Mouse (Mus musculus): ENCODE measurements at regions not wholly inside any gene's neighbourhood (a gene's known extent, or its start where the extent isn't known, plus 50 kb on each side); places are given as distances from the start of the nearest gene placed in this dataset.

DNA sequence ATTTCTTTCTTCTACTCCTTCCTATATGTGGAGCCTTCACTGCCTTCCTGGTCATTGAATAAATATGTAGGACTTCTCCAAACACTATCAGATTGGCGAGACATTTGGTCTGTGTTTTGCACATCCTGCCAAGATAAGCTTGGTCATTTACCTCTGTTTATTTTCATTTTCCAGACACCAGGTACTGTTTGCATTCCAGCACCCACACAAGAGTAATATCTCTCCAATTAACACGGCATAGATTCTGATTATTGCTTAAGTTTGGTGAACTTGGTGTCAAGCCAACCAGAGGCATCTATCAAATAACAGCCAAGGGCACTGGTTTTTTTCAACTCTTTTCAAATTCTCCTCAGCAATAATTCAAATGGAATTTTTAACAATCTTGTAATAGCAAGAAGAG, 229.4 kb upstream of the Mpdz start:
- no peak overlapping the region for H3K27ac ChIP-seq (ENCODE audit: insufficient read depth, low read depth, low read length)
- WGBS, result 77% methylated on average over 2 of the region's 2 CpGs
- H3K4me1 ChIP-seq (ENCODE audit: control insufficient read depth, insufficient read depth, low read length), result no peaks in the 10 kb centered on the region
- no peak overlapping the region for H3K4me3 ChIP-seq (ENCODE audit: insufficient read depth, low read depth, low read length)
- TF ChIP-seq CTCF (IDR thresholded peaks at IDR 0.05; ENCODE audit: insufficient read depth, low read depth, low read length) (no peak), POLR2A (IDR thresholded peaks at IDR 0.05; ENCODE audit: insufficient read depth, low read depth, low read length) (no peak)

DNA sequence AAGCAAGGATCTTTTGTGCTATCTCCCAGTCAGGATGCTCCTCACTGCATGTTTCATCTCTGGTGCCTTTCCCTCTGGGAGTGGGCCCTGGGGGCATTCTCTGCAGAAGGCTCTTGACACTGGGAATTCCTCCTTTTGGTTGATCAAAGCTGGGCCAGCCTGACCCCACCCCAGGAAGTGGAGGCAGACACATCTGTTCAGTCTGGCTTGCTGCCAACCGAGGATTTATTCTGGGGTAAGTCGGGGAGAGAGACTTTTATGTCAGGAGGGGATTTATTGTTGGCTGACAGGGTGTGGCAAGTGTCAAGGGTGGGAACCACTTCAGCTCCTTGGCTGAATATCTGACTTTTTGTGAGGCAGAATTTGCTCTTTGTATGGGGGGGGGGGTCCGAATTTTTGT, 226.6 kb upstream of the Mpdz start:
- WGBS, result 35% methylated on average over 3 of the region's 3 CpGs
- no peak for TF ChIP-seq POLR2A (IDR thresholded peaks at IDR 0.05; ENCODE audit: insufficient read depth, low read depth, low read length)
- no peak for TF ChIP-seq CTCF (IDR thresholded peaks at IDR 0.05; ENCODE audit: insufficient read depth, low read depth, low read length)
- Histone ChIP-seq H3K27ac (ENCODE audit: insufficient read depth, low read depth, low read length) (no peak overlapping the region), H3K4me3 (ENCODE audit: insufficient read depth, low read depth, low read length) (no peak overlapping the region), H3K4me1 (ENCODE audit: control insufficient read depth, insufficient read depth, low read length) (no peaks in the 10 kb centered on the region)

DNA sequence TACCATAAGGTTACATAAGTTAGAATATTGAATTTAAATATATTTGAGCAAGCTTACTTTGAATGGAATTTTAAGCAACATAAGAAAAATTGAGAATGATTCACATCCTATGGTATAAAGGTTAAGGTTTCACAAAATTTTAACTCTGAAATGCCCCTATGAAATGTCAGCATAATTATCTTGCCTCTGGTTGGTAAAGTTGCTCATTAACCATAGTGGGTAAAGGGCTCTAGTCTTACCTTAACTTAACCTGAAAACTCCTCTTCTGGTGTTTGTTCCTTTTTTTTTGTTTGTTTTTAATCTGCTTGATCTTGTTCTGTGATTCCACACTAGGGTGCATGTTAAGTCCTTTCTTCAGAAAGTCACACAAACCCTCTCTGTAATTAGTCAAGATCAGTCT, 218.5 kb upstream of the Mpdz start:
- H3K27ac ChIP-seq (ENCODE audit: insufficient read depth, low read depth, low read length), result no peak overlapping the region
- TF ChIP-seq CTCF (IDR thresholded peaks at IDR 0.05; ENCODE audit: insufficient read depth, low read depth, low read length) (no peak), POLR2A (IDR thresholded peaks at IDR 0.05; ENCODE audit: insufficient read depth, low read depth, low read length) (no peak)
- no peaks in the 10 kb centered on the region for H3K4me1 ChIP-seq (ENCODE audit: control insufficient read depth, insufficient read depth, low read length)
- H3K4me3 ChIP-seq (ENCODE audit: insufficient read depth, low read depth, low read length), result no peak overlapping the region

DNA sequence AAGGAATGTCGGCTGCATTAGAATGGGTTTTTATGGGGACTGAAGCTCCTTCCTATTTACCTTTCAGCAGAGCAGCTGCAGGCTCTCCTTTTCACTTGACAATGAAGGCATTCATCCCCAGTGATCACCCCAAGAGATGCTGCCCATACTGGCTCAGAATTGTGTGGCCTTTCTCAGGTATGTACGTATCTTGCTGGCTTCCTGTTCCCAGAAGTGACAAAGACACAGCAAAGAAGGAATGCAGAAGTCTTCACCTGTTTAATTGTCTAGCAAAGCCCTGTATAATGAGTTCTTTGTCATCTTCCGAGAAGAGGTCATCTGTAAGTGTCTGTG, 185.8 kb upstream of the Mpdz start:
- no peak overlapping the region for H3K4me3 ChIP-seq (ENCODE audit: insufficient read depth, low read depth, low read length)
- TF ChIP-seq CTCF (IDR thresholded peaks at IDR 0.05; ENCODE audit: insufficient read depth, low read depth, low read length) (no peak), POLR2A (IDR thresholded peaks at IDR 0.05; ENCODE audit: insufficient read depth, low read depth, low read length) (no peak)
- H3K4me1 ChIP-seq (ENCODE audit: control insufficient read depth, insufficient read depth, low read length), result no peaks in the 10 kb centered on the region
- WGBS, result 77% methylated on average over 3 of the region's 3 CpGs
- H3K27ac ChIP-seq (ENCODE audit: insufficient read depth, low read depth, low read length), result no peak overlapping the region

DNA sequence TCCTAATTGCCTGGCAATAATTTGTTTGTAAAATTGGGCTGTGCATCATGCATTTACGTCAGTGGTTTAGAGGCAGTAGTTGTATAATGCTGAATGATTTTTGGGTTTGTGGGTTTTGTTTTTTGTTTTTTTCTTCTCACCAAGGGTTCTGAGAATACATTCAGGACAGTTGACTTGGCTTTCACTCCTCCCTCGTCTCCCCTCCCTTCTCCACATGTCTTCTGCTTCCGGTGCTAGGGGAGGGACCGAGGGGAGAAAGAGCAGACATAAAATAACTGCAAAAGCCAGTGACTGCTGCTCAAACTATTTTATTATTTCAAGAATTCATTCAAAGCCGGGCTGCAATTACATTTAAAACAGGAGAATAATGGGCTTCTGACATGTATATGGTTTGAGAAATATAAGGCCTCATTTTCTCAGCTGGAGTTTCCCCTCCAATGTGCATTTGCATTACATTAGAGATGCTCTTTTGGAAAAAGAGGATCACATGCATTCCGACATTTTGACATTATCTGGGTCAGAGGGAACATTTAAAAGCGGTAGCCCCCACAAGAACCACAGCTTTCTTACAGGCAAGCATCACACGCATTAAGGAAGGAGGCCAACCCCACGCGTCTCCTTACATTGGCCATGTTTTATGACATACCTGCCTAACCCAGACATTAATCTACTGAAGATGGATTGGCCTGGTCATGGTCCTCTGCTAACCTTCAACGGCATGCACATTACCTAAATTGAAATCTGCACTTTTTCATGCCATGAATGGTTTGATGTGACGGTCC, 185.3 kb upstream of the Mpdz start:
- Histone ChIP-seq H3K27ac (ENCODE audit: insufficient read depth, low read depth, low read length) (no peak overlapping the region), H3K4me1 (ENCODE audit: control insufficient read depth, insufficient read depth, low read length) (no peaks in the 10 kb centered on the region), H3K4me3 (ENCODE audit: insufficient read depth, low read depth, low read length) (no peak overlapping the region)
- TF ChIP-seq CTCF (IDR thresholded peaks at IDR 0.05; ENCODE audit: insufficient read depth, low read depth, low read length), result no peak
- no peak for TF ChIP-seq POLR2A (IDR thresholded peaks at IDR 0.05; ENCODE audit: insufficient read depth, low read depth, low read length)
- 60% methylated on average over 12 of the region's 12 CpGs for WGBS

DNA sequence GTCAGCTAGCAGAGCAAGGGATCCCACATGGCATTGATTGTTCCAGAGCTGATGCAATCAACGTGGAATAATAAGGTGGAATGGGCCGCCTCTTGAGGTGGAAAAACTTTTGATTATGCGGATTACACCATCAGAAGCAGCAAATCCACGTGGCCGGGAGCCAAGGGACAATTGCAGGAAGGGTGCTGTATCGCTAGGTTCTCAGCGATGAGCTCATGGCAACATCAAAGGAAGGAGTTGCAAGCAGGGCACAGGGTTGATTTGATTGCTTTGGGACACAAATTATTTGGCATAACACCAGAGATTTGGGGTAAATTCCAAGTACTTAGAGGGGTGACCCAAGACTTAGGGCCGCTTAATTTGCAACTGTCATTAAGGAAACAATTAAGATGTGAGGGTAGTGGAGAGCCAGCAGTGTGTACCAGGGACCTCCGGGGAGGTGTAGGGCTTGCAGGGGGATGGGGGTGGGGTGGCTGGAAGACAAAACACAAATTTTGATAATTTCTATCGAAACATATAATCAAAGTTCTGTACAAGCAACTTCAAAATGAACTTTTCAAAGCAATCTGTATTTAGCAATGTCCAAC, 182.8 kb upstream of the Mpdz start:
- Histone ChIP-seq H3K27ac (ENCODE audit: insufficient read depth, low read depth, low read length) (no peak overlapping the region), H3K4me3 (ENCODE audit: insufficient read depth, low read depth, low read length) (no peak overlapping the region), H3K4me1 (ENCODE audit: control insufficient read depth, insufficient read depth, low read length) (no peaks in the 10 kb centered on the region)
- TF ChIP-seq CTCF (IDR thresholded peaks at IDR 0.05; ENCODE audit: insufficient read depth, low read depth, low read length), result no peak
- no peak for TF ChIP-seq POLR2A (IDR thresholded peaks at IDR 0.05; ENCODE audit: insufficient read depth, low read depth, low read length)
- 50% methylated on average over 10 of the region's 10 CpGs for WGBS

DNA sequence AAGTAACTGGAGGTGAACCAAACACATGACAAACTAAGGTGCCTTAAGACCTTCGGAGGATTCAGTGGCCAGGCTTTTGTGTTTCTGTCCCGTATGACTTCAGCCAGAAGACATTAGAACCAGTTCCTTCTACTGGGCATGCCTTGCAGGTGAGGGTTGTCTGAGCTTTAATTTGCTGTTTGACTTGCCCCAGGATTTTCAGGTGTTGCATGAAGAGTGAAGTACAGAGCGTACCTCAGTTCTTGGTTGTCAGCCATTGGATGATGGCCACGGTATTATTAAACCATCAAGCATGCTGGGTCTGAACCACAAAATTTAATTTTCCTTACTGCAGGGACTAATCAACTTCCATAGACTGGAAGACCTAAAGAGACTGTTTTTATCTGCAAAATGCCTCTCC, 181.5 kb upstream of the Mpdz start:
- no peaks in the 10 kb centered on the region for H3K4me1 ChIP-seq (ENCODE audit: control insufficient read depth, insufficient read depth, low read length)
- no peak overlapping the region for H3K4me3 ChIP-seq (ENCODE audit: insufficient read depth, low read depth, low read length)
- H3K27ac ChIP-seq (ENCODE audit: insufficient read depth, low read depth, low read length), result no peak overlapping the region
- TF ChIP-seq POLR2A (IDR thresholded peaks at IDR 0.05; ENCODE audit: insufficient read depth, low read depth, low read length) (no peak), CTCF (IDR thresholded peaks at IDR 0.05; ENCODE audit: insufficient read depth, low read depth, low read length) (no peak)
- WGBS, result 95% methylated on average over 4 of the region's 4 CpGs

DNA sequence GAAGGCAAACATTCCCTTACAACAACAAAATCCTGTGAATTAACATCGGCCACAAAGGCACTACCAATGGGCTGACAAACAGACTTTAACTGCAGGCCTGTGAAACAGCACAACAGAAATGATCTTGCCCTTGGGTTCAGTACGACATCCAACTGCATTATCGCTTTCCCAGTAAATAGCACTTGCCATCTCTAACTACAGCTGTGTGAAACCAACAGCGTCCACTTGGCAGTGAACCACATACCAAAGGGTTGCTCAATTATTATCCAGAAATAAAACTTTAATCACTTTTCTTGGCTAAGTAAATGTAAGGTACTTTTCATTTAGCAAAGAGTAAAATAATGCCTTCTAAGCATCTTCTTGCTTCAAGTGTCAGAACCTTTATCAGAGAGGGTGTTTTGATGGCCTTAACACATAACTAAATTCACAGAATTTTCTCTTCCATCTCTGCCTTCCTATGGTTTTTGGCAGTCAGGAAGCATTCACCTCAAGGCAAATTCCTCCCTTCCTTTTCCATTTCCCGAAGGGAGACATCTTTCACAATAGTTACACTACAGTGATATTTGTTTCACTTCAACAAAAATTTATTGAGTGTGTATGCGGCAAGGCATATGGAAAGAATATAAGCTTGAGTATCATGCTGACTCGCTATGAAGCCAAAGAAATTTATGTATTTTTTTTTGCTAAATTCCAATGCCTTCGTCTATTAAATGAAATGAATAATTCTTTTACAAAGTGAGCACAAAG, 178.9 kb upstream of the Mpdz start:
- H3K4me1 ChIP-seq (ENCODE audit: control insufficient read depth, insufficient read depth, low read length), result no peaks in the 10 kb centered on the region
- WGBS, result 74% methylated on average over 8 of the region's 8 CpGs
- no peak overlapping the region for H3K4me3 ChIP-seq (ENCODE audit: insufficient read depth, low read depth, low read length)
- TF ChIP-seq POLR2A (IDR thresholded peaks at IDR 0.05; ENCODE audit: insufficient read depth, low read depth, low read length) (no peak), CTCF (IDR thresholded peaks at IDR 0.05; ENCODE audit: insufficient read depth, low read depth, low read length) (no peak)
- no peak overlapping the region for H3K27ac ChIP-seq (ENCODE audit: insufficient read depth, low read depth, low read length)

DNA sequence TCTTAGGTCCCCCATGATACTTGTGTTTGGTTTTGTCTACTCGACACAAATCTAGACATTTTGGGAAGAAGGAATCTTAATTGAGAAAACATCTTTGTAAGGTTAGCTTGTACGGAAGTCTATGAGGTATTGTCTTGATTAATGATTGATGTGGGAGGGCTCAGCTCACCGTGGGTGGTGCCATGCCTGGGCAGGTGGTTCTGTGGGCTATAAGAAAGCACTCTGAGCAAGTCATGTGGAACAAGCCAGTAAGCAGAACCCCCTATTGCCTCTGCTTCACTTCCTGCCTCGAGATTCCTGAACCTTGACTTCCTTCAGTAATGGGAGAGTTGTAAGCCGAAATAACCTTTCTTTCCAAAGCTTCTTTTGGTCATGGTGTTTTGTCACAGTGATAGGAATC, 174.6 kb upstream of the Mpdz start:
- WGBS, result 65% methylated on average over 5 of the region's 5 CpGs
- TF ChIP-seq POLR2A (IDR thresholded peaks at IDR 0.05; ENCODE audit: insufficient read depth, low read depth, low read length) (no peak), CTCF (IDR thresholded peaks at IDR 0.05; ENCODE audit: insufficient read depth, low read depth, low read length) (no peak)
- no peak overlapping the region for H3K4me3 ChIP-seq (ENCODE audit: insufficient read depth, low read depth, low read length)
- no peaks in the 10 kb centered on the region for H3K4me1 ChIP-seq (ENCODE audit: control insufficient read depth, insufficient read depth, low read length)
- no peak overlapping the region for H3K27ac ChIP-seq (ENCODE audit: insufficient read depth, low read depth, low read length)

All from olfactory bulb, adult 2 months (tissue).